Mouse (Mus musculus) adrenal gland, adult 8-10 months (tissue): ENCODE data around the gene Lsm3. TPM values are rescaled to one million over a fixed set of nuclear protein-coding genes. Genes with fewer than 3 reads are reported as not detected.
"Not testable (repeated sequence)": the region's sequence is repeated elsewhere in the genome, so short reads cannot be mapped to it uniquely, and the experiment has no call there.

Source experiments
- DNase-seq: peaks from one replicate; pipeline ENCODE4 v3.0.0; 2022
- total RNA-seq, 4 experiments: library from RNA; stranded (reverse); gene quantifications; 2 replicates each; pipeline ENCODE4 v1.2.4; 2022

The Lsm3 gene
- total RNA-seq = 10 to 100 TPM; 29.6 to 42.9 (median 37.4) TPM

GRCm38 (mm10) chr6:91515545-91516449, at the start of gene Lsm3, which contains the start of gene Xpc:
Gene Lsm3 (plus strand): TSS chr6:91515928.
Gene Xpc (minus strand): TSS chr6:91515888.
- DNase-seq = peak; percentile 97

GRCm38 (mm10) chr6:91467106-91467505, 48.6 kb upstream of the Lsm3 start:
- no peak for DNase-seq

GRCm38 (mm10) chr6:91470712-91471111, 45.0 kb upstream of the Lsm3 start:
- DNase-seq = no peak

GRCm38 (mm10) chr6:91471427-91471826, 44.3 kb upstream of the Lsm3 start:
- not testable (repeated sequence) for DNase-seq

GRCm38 (mm10) chr6:91472319-91472718, 43.4 kb upstream of the Lsm3 start:
- DNase-seq = no peak

- peak; percentile 100 for DNase-seq
Observed at GRCm38 (mm10) chr6:91472868-91473804, 42.6 kb upstream of the Lsm3 start, which contains the start of the genes Chchd4 and Tmem43. Gene Chchd4 (minus strand): TSS chr6:91473546. Gene Tmem43 (plus strand): TSS chr6:91473703.

- DNase-seq = no peak
Observed at GRCm38 (mm10) chr6:91473805-91474440, 41.8 kb upstream of the Lsm3 start.

GRCm38 (mm10) chr6:91474441-91475190, 41.1 kb upstream of the Lsm3 start:
- no peak for DNase-seq

- no peak for DNase-seq
Observed at GRCm38 (mm10) chr6:91476541-91476940, 39.2 kb upstream of the Lsm3 start.

- no peak for DNase-seq
Observed at GRCm38 (mm10) chr6:91483371-91483770, 32.4 kb upstream of the Lsm3 start.

GRCm38 (mm10) chr6:91486736-91487453, 28.8 kb upstream of the Lsm3 start:
- no peak for DNase-seq

- peak; percentile 62 for DNase-seq
Observed at GRCm38 (mm10) chr6:91488496-91489212, 27.1 kb upstream of the Lsm3 start.

- DNase-seq = no peak
Observed at GRCm38 (mm10) chr6:91489872-91490271, 25.9 kb upstream of the Lsm3 start.

- no peak for DNase-seq
Observed at GRCm38 (mm10) chr6:91491004-91491403, 24.7 kb upstream of the Lsm3 start.

GRCm38 (mm10) chr6:91493053-91493452, 22.7 kb upstream of the Lsm3 start:
- no peak for DNase-seq

GRCm38 (mm10) chr6:91494526-91494925, 21.2 kb upstream of the Lsm3 start:
- no peak for DNase-seq

- no peak for DNase-seq
Observed at GRCm38 (mm10) chr6:91503302-91503701, 12.4 kb upstream of the Lsm3 start.

- DNase-seq = no peak
Observed at GRCm38 (mm10) chr6:91506036-91506435, 9.7 kb upstream of the Lsm3 start.

- no peak for DNase-seq
Observed at GRCm38 (mm10) chr6:91508041-91508440, 7.7 kb upstream of the Lsm3 start.

- DNase-seq = peak; percentile 57
Observed at GRCm38 (mm10) chr6:91509326-91509725, 6.4 kb upstream of the Lsm3 start.
